Mouse (Mus musculus): Measurements from ENCODE around the gene Rac2.

The Rac2 gene

DNA sequence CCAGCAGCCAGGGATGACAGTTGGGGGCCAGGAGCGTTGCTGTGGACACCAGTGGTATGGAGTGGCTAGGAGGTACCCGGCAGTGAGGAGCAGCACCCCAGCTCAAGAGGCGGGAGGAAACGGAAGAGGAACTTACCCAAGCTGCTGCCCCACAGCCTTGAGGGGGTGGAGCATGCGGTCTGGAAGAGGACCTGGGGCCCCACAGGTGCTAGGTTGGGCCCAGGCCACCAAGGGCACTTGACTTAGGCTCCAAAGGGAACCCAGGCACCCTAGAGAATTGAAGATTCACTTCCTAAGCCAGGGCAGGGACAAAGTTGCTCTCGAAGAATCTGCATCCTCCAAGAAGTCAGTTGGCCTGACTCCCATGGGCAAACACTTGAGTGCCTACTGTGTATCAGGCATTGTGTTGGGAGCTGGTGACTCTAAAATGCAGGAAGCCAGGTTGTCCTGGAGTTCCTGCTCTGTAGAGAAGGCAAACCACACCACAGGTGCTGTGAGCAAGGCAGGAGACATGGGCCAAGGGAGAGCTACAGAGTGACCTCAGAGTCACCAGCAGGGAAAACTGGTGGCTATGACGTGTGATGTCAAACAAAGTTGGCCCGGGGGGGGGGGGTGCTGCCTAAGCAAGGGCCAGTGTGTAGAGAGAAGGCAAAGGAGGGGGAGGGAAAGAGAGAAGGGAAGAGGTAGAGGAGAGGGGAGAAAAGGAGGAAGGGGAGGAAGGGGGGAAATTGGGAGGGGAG is at the start of gene Rac2:
Gene Rac2 (minus strand): TSS at position 126 of the 740 bp plus-strand sequence.
- in situ Hi-C loops (cut with MboI, MseI): no loop called here

DNA sequence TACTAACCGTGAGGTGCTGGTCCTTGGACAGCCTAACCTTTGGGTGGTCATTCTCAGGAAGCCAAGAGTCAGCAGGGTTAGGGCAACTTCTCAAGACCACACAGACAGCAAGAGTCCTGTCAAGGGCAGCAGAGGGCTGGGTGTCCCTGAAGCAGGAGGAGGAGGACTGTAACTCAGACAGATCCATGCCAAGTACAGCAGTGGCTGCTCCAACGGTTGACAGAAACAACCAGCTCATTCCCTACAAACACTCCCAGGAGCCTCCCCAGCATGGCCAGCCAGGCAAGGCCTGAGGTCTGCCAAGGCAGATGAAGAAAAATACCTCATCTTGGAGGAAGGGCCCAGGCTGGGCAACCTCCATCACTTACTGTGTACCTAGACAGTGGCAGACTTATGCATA is 44.4 kb upstream of the Rac2 start:
- in situ Hi-C loops (cut with MboI, MseI): no loop called here

DNA sequence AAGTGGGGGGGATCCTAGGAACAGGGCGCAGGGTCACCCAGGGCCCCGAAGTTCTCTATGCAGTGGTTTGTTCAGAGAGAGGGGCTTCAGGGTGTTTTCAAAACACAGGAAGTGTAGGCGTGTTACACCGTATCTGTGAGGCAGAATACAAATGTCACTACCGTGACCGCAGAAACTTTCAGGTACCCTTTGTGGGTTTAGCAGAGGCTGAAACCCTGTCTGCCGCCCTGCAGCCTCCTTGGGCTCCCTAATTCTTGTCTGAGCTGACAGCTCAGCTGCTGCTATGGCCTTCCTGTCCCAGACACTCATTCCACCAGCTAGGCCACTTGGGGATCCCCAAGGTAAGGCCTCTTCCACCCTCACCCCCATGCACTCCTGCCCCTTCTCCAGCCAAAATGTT is 42.0 kb upstream of the Rac2 start:
- in situ Hi-C loops (cut with MboI, MseI): no loop called here

DNA sequence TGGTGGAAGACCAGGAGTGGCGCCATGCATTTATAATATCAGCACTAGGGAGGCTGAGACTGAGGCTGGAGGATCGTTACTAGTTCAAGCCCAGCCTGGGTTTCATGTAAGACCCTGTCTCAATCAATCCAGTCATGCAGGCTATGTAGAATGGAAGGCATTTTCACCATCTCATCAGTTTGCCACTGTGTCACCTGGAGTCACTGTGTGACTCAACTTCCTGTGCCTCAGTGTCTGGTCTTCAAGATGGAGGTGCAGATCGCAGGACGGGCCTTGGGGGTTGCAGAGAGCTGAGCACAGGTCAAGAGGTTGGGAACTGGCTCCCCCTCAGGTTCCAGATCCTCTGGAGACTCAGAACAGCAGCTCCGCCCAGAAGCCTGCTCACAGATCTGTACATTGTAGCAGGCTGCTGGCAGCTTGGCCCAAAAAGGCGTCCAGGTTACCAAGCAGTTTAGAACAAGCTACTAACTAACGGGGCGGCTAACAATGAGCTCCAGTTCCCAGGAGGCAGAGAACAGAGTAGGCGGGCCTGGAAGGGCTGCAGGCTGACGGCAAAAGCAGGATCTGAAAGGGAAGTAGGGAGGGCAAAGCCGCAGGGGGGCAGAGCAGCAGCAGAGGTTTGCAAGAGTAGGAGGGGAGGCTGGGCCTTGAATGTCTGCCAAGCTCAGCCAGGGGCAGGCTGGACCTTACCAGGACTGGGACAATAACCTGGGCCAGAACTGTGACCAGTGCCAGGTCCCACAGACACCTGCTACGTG is 38.3 kb upstream of the Rac2 start:
- in situ Hi-C loops (cut with MboI, MseI): no loop called here

DNA sequence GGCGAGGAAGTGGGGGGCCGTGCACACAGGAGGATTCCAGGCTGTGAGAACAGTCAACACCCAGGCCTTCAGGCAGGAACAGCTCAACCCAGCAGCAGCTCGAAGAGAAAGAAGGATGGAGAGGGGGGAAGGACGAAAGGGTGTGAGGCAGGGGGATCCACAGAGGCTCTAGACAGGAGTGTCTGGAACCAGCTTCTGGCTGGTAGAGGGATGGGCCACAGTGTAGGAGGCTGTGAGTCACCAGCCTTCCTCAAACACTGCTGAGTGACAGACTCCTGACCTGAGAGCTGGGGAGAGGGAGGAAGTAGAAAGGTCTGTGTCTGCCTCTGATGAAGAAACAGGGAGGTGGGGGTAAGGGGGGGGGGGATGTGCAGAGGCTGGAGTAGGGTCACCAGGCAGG is 34.9 kb upstream of the Rac2 start:
- in situ Hi-C loops (cut with MboI, MseI): no loop called here

DNA sequence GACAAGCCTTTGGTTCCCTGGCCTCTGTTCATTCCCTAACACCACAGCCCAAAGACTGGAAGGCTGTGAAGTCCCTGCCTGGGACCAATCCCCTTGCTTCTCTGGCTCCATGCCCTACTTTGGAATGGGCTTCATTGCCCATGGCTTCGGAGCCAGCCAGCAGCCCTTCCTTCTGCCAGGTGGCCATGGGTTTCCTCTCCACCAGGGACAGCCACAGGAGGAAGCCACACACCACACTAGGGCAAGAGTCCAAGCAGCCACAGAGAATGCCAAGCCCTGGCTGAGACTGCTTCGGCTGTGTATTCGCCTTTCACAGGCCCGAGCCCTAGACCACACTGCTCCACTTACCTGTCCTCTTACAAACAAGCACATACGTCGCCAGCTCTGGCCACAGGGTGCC is 33.5 kb upstream of the Rac2 start:
- in situ Hi-C loops (cut with MboI, MseI): no loop called here

DNA sequence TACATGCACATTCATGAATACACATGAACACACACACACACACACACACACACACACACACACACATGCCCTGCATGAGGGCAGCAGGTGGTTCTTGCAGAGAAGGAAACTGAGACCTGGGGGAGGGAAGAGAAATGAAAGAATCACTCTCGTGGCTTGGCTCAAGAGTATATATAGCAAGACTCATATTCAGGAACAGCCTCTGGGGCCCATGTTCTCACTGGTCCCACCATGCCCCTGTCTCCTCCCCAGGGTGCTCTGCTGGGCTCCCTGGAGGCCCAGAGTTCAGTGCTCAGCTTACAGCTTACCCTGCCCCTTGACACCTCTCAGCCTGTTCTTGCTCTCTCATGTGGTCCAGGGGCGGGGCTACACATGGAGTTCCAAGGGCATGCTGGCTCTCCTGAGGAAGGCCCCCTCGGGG is 32.8 kb upstream of the Rac2 start:
- in situ Hi-C loops (cut with MboI, MseI): no loop called here

DNA sequence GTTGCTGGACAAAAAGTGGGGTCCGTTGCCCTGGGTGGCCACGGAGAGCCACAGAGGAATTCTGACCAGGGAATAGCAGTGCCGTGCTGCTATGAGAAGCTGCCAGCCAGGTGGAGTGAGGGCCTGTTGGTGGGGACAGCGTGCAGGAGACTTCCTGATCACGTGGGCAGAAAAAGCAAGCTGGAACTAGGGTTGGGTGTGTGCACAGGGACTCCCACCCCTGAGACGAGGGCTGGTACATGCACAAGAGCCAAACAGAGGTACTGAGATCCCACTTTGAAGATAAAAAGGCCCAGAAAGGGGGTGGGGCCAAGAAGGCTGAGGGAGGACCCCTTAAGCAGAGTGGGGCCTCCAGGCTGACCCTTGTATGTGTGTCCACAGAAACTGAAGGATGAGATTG is 31.7 kb upstream of the Rac2 start:
- in situ Hi-C loops (cut with MboI, MseI): no loop called here

DNA sequence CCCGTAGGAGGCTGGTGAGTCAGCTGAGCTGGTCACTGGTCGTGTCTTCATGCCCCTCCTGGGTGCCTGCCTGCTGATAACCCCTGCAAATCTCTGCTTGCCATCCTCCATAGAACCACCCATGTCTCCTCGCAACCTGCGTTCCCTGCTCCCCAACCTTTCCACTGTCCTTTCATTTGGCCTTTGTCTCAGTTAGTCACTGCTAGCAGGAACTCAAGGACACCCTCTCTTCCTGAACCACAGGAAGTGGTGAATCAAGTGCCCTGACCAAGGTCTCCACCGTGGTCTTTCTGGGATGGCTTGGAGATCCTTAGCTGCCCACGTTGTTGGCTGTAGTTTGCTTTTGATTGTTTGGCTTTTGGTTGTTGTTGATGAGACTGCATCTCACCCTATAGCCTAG is 28.6 kb upstream of the Rac2 start:
- in situ Hi-C loops (cut with MboI, MseI): no loop called here

DNA sequence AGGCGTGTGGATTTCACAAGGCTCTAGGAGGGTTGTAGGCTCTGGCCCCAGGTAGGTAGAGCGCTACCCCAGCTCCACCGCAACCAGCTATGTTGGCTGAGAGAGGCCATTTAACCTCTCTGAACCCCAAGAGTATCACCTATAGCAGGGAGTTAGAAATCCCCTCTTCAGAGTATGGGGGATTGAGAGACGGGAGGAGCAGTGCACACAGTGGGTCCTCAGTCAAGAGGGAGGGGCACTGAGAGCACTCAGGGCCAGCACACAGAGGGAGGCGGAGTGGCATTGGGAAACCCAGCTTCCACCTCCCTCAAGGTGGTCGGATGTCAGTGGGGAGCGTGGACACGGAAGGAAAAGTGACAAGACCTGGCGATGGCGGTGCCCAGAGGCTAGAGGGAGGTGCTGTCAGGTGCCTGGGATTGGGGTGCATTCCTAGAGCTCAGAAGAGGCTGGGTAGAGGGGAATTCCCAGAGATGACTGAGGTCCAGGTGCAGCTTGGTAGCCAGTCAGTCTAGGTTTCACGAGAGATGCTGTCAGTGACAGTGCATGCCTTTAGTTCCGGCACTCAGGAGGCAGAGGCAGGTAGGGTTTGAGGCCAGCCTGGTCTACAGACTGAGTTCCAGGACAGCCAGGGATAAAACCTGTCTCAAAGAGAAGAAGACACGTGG is 27.1 kb upstream of the Rac2 start:
- in situ Hi-C loops (cut with MboI, MseI): loop anchor here (25.0 kb wide), 1 partner anchor 1463 kb away; no protein-coding TSS in a partner anchor

DNA sequence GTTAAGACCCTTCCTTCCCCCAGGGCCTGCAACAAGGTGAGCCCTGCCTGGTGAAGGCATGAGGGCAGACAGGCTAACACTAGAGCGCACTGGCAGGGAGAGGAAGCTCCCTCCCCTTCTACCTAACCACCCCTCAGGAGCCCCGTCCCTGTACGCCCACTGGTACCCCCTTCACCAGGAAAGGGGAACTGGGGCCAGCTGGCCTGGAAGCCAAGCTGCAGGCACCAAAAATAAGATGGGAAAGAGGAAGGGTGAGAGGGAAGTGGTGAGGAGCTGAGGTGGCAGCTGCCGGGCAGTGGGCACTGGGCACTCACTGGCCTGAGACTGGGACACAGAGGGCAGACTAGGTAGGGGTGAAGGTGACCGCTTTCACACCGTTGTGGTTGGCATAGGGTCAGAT is 26.5 kb upstream of the Rac2 start:
- in situ Hi-C loops (cut with MboI, MseI): loop anchor here (25.0 kb wide), 1 partner anchor 1463 kb away; no protein-coding TSS in a partner anchor

DNA sequence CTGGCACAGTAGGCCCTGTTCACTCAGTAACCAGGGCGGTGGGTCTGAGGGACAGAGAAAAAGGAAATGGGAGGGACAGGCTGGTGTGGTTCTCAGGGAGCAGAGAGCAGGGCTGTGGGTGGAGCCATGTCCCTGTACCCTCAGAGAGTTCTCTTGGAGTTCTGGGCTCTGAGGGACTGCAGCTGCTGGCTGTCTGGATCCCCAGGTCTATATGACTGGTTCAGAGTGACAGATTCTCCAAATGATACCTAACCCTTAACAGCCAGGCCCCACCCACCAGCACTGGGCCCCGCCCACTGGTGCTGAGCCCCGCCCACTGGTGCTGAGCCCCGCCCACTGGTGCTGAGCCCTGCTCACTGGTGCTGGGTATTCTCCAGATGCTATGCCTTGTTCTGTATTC is 25.1 kb upstream of the Rac2 start:
- in situ Hi-C loops (cut with MboI, MseI): loop anchor here (25.0 kb wide), 1 partner anchor 1465 kb away; no protein-coding TSS in a partner anchor

DNA sequence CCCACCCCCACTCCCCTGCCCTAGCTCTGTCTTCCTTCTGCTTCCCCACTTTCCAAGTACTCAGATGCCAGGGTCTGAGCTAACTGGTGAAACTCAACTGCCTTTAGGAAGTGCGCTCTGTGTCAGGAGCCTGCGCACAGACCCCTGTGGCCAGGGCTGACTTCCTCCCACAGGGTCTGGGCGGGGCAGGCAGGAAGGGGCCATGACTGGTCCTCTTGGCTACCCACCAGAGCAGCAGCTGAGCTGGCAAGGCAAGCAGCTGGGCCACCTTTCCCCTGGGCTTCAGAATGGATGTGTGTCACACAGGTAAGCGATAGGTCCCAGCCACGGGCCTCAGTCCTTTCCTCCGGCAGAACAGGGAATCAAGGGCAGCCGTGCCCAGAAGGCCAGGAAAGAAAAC is 24.3 kb upstream of the Rac2 start, which contains the start of gene Cyth4:
Gene Cyth4 (plus strand): TSS at position 134 of the 400 bp plus-strand sequence.
- in situ Hi-C loops (cut with MboI, MseI): loop anchor here (25.0 kb wide), 1 partner anchor 1465 kb away; no protein-coding TSS in a partner anchor

DNA sequence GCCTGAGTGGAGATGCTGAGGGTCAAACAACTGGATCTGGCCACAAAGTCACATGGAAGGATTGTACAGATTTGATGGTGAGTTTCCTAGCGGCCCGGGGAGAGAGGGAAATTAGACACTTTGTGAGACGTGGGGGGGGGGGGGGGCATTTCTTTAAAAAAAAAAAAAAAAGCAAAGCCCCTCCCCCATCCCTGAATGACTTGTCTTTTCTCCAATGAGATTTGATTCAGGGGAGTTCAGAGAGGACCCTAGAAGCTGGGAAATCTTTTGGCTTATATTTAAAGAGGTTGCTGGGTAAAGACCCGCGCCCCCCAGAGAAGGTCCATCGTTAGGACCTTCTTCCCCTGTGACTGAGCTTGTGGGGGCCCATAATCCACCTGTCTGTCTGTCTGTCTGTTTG is 23.9 kb upstream of the Rac2 start:
- in situ Hi-C loops (cut with MboI, MseI): loop anchor here (25.0 kb wide), 1 partner anchor 1466 kb away; no protein-coding TSS in a partner anchor

DNA sequence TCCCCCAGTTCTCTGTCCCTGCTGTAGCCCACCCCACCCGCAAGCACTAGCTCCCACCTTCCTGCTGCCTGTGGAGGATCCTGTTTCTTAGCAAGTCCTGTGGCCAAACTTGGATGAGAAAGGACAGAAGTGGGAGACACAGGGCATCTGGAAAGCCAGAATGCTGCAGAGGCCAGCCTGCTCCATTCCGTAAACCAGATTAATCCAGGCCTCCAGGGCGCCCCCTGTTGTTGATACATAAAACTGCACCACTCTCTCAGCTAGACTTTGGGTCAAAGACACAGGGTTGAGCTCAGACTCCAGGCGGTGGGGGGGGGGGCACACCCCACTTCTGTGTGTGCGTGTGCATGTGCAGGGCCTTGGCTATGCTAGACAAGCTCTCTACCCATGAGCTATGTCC is 22.9 kb upstream of the Rac2 start:
- in situ Hi-C loops (cut with MboI, MseI): loop anchor here (25.0 kb wide), 1 partner anchor 1467 kb away; no protein-coding TSS in a partner anchor

DNA sequence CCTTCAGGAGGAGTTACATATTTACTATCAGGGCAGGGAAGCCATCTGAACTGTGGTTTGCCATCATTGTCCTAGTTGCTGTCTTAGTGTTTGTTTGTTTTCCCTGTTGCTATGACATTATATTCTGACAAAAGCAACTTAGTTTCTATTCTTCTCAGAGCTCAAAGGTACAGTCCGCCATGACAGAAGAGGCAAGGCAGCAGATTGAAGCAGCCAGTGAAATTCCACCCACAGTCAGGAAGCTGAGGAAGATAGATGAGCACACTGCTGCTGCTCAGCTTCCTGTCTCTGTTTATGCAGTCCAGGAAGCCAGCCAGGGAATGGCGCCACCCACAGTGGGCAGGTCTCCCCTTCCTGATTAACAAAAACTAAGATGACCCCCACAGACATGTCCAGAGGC is 22.2 kb upstream of the Rac2 start:
- in situ Hi-C loops (cut with MboI, MseI): loop anchor here (25.0 kb wide), 1 partner anchor 1467 kb away; no protein-coding TSS in a partner anchor

DNA sequence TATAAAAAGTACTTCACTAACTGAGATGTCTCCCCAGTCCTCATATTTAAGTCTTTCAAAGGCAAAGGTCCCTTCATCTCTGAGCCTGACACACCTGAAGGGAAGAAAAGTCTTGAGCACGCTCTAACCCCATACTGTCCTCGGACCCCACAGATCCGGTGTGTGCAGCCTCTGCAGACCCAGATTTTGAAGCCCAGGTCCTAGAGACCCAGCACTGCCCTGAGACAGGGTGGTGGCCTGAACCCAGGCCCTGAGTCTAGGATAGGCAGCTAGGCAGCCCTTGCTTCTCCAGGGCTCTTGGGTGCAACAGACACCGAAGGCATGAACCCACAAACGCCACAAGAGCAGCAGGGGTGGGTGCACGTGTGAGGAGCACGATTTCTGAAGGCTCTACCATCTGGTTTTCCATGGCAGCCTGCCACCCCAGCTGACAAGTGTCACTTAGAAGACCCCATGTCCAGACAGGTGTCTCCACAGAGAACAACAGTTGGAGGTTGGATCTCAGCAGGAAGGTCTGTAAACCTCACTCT is 21.4 kb upstream of the Rac2 start:
- in situ Hi-C loops (cut with MboI, MseI): loop anchor here (25.0 kb wide), 1 partner anchor 1468 kb away; no protein-coding TSS in a partner anchor

DNA sequence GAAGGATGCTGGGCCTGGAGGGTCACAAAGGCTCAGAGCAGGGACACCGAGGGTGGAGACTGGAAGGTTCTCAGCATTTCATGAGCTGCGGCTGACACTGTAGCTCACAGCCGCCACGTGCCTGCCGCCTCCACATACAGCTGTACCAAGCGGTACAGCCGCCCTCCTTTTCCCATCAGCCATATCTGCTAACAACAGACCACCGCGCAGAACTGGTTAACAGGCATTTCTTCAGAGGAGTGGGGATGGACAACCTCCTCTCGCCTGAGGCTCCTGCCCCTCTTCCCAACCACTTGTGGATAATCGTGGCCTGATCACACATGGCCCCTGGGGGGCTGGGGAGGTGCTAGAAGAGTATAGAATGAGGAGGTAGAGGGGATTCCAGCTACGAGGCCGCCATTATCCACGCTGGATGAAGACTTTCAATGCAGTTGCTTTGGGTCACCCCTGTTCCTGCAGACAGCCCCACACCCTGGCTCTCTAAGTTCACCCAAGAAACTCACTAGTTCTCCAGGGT is 19.9 kb upstream of the Rac2 start:
- in situ Hi-C loops (cut with MboI, MseI): loop anchor here (25.0 kb wide), 1 partner anchor 1470 kb away; no protein-coding TSS in a partner anchor

DNA sequence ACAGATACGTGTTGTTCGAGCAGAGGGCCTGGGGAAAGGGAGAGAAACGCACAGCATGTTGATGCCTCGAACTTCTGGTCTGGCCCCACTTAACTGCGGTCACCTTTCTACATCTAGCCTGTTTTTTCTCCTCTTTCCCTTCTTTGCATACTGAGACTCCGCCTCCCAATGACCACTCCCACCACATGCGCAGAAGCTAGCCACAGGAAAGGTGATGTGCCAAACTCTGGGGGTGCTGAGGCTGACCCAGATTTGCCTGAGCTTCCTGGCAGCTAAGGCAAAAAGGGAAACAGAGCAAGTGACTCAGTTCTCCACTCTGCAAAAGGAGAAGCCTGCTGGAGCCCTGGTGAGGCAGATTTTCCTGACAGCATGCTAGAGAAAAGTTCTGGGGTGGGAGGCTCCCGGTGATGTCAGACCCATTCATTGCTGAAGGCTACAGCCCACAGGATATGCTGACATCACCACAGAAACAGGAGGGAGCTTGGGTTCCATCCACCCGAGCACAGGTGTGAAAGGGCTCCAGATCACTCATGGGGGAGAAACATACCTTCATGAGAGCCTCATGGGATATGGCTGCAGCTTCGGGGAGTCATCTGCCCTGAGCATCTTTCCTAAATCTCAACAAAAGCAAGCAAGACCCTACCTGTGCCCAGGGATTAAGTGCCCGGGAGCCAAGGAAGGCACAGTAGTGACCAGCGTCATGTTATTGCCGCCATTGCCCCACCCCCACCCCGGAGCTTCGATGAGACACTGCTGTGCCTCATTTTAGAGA is 19.3 kb upstream of the Rac2 start:
- in situ Hi-C loops (cut with MboI, MseI): loop anchor here (25.0 kb wide), 1 partner anchor 1470 kb away; no protein-coding TSS in a partner anchor

DNA sequence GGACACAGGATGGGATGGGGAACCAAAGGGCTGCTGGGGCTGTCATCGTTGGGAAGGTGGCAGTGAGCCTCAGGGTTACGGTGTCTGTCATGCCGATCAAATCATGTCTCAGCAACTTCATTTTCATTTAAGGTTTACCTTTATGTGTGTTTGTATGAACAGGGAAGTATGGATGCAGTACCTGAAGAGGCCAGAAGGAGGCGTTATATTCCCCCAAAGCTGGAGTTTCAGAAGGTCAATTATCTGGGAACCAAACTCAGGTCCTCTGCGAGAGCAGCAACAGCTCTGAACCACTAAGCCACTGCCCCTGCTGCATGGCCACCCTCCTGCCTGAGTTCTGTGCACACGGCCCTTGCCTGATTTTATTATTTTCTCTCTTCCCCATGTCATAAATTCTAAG is 18.2 kb upstream of the Rac2 start:
- in situ Hi-C loops (cut with MboI, MseI): loop anchor here (25.0 kb wide), 1 partner anchor 1472 kb away; no protein-coding TSS in a partner anchor
